Mouse (Mus musculus) kidney, adult 8-10 months (tissue): Measurements from ENCODE around the gene Ptprq.

Source experiments
- DNase-seq, 2 experiments: peaks; one replicate each; pipeline ENCODE4 v3.0.0; 2022

Ptprq gene

DNA sequence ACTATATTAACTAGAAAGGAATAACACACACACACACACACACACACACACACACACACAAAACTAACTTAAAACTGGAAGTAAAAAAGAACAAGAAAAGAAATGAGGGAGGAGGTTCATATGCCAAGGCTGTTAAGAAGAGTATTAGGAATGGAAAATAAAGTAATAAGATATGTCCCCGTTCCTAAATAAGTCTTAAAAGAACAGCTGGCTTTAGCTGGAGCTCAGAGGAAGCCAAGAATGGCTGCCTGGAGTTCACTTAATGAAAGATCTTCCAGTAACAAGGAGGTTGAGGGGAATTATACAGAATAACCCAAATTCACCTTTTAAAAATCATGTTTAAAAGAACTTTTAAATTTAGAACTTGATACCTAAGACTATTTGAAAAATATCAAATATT, 93.2 kb downstream of the Ptprq start:
- no peak for DNase-seq

GRCm38 (mm10) chr10:107624211-107624610, 95.6 kb downstream of the Ptprq start:
- no peak for DNase-seq

DNA sequence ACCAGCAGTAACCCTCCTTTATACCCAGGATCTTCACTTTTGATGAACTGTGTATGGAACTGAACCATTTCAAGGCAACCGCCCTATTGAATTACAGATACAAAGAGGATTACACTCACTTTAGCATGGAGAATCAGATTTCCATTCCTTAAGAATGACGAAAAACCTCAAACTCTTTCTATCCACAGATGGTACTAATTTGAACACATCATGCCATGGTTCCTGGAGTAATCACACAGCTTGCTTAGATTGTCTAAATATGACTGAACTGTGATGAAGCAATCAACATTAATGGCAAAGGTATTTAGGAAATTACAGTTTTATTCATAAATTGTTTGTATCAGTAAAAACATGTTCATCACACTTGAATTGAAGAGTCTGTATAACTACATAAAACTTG, 104.4 kb downstream of the Ptprq start:
- DNase-seq: no peak

GRCm38 (mm10) chr10:107601371-107601770, 118.5 kb downstream of the Ptprq start:
- no peak for DNase-seq

GRCm38 (mm10) chr10:107583360-107583759, 136.5 kb downstream of the Ptprq start:
- no peak for DNase-seq

DNA sequence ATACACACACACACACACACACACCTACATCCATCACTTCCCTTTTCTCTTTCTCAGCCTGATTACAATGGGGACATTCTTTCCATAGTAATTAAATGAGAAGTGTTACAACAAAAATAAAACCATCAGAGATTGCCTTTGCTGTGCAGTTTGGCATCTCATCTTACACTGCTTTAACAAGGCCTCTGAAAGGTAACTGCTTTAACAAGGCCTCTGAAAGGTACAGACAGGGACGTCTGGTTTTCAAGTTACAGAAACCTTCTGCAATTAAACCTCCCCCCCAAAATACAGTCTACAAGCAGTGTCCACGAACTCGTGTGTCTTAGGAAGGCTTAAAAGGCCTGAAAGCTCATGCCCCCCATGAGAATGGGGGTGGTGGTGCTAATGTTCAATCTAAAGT, 150.8 kb downstream of the Ptprq start:
- DNase-seq: no peak

DNA sequence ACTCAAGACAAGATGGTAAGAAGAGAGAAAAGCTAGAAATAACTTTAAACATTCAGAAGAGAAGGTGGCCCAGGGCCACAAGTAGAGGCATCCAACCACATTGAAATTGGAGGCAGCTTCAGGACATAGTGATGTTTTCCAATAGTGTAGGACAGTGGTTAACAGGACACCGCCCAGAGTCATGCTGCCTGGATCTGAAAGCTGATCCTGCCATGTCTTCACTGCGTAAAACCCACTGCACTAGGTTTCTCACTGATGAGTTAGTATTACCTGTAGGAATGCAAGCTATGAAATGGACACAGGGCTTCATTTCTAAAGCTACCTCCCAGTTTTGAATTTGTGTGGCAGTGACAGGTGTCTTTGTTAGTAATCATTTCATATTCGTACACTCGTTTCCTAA, 151.6 kb downstream of the Ptprq start:
- no peak for DNase-seq

DNA sequence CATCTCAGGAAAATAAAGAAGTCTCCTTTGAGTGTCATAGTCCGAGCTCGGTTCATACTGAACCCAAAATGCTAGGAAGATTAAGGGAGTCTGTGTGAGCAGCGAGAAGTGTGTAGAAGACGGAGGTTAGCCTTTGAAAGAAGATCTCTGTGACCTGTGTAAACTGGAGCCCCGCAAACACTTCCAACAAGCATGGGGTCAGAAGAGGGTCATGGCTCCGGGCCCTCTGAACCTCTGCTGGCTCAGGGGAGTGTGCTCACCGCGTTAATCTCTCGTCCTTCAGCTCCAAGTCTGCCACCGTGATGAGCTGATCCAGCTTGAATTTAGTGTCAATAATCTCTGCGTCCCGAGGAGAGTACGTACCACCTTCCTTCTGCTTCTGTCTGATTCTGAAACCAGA, 157.0 kb downstream of the Ptprq start:
- DNase-seq: no peak

GRCm38 (mm10) chr10:107560881-107561280, 159.0 kb downstream of the Ptprq start:
- no peak for DNase-seq

DNA sequence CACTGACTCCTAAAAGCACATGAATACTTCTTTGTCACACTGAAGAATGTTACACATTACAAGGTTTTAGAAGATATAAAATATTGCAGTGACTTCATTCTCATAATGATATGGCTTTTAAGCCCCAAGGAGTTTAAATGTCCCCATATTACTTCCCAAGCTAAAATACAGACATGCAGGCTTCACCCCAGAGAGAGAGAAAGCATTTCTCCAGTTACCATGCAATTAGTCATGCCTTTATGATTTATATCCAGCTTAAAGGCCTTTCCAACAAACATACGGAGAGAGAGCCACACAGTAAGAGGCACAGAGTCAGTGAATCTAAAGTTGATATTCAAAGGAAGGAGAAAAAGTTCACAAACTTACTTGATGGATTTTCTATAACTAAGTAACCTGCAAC, 176.8 kb downstream of the Ptprq start:
- DNase-seq: no peak

GRCm38 (mm10) chr10:107528758-107529157, 191.1 kb downstream of the Ptprq start:
- no peak for DNase-seq

DNA sequence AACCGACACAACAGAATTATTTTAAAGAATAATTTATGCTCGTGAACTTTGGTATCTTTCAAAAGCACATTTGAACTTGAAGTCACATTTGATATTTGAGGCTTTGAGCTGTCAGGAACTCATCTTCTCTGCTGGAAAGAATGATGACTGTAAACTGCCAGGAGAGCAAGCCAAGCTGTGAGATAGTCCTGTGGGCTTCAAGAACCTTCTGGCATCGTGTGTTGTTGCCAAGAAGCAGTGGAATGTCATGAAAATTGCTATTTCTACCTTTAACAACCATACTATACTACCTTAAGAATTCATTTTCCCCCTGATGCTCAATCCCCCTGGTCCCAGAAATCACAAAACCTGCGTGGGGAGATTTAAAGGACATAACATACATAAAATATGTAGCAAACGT, 200.6 kb downstream of the Ptprq start:
- DNase-seq: no peak

DNA sequence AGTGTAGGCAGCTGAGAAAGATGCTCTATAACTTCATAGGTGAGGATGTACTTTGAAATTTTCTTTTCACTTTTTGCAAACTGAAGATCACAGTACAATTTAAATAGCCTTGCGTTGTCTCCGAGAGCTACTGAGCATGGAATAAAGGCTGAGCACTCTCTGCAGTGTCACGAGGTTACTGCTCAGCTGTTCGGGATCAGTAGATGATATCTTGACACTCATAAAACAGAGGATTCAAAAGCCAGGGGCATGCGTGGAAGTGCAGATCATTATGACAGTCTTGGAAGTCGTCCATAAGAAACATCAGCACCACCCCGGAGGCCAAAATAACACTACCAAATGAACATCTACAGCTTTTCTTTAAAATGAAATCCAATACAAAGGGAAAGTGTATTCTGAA, 203.2 kb downstream of the Ptprq start:
- DNase-seq: no peak

- no peak for DNase-seq
Measured at GRCm38 (mm10) chr10:107514735-107515134, 205.1 kb downstream of the Ptprq start.

DNA sequence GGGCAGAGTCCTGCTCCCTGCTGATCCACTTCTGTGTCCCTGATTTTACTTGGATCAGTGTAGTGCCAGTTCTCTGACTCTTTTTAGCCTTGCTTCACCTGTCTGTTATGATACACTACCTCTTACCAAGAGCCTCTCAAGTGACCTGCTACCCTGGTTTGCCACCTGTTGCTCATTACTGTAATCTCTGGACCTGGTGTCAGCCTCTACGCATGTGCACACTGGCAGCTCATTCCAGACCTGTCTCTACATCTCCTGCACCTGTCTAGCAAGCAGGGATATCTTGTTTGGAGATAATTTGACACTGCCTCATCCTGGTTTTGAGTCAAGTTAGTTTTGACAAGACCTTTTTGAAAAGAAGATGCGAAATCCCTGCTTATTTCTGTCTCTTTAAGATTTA, 213.5 kb downstream of the Ptprq start:
- DNase-seq: no peak

- DNase-seq: no peak
Measured at GRCm38 (mm10) chr10:107503430-107503829, 216.4 kb downstream of the Ptprq start.

DNA sequence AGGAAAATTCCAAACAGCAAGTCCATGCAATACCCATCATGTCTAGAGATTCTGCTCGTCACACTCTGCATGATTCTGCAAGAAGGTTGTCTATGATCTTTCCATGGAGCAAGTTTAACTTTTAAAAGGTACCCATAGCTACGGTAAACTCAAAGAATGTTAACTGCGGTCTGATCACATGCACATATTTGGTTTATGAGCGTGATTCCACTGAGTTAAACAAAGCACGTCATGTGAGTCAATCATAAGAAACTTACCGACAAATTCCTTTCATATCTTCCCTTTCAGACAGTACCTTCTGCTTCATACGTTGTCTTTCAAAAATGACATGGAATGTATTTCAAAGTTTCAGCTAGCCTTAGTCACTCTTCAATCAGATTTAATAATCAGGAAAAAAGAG, 217.7 kb downstream of the Ptprq start:
- no peak for DNase-seq

DNA sequence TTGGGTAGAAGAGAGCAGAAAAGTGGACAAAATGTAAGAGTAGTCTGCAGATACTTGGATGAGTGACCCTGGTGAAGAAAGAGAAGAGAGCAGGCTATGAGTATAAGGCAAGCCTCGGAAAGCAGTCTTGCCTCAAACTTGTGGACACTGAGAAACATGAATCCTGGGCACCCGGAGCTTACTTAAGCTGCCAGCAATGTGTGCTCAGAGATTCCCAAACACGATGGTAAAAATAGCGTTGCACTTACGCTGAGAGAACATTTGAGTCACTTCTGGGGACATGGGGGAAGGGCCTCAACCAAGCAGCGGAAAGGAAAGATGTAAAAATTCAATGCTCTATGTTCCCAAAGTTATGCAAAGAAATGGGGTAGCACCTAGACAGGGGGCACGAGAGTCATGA, 220.2 kb downstream of the Ptprq start:
- DNase-seq: no peak

DNA sequence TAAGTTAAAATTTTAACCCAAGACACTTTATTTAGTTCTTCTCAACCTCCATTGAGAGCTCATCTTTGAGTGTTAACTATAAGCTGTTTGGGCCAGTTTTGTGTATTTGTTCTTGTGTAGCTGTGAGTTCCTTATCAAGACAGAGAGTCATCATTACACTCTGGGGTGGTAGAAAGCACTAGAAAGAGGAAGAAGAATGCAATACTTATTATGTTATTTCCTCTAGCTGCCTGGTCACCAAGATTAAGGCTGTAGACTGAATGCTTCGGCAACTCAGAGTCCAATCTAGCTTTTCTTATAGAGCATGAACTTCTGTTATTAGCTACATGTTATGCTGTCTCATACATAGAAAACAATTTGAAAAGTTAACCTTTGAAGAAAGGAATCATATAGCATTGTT, 223.4 kb downstream of the Ptprq start:
- DNase-seq: no peak

DNA sequence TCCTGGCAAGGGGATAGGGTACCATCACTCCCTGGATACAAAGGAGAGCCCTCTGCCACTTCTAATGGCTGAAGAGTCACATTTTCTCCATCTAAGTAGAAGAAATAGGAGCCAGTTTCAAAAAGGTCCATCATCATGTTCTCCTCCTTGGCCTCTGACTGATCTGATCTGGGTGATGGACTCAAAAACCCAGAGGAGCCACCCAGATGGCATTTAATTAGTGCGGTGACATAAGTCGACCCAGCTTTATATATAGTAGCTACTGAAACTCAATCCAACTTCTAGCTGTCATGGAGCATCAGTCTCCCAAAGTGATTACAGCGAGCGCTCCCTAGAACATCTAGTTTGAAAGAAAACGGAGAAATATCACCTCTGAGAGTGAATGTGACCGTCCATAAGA, 225.3 kb downstream of the Ptprq start, which contains the start of gene Myf6:
TSS of gene Myf6 (minus strand) at position 170 of the 400 bp plus-strand sequence.
- no peak for DNase-seq

- DNase-seq: no peak
Measured at GRCm38 (mm10) chr10:107493580-107494474, 226.0 kb downstream of the Ptprq start.

GRCm38 (mm10) chr10:107492867-107493579, 226.8 kb downstream of the Ptprq start:
- DNase-seq: no peak

DNA sequence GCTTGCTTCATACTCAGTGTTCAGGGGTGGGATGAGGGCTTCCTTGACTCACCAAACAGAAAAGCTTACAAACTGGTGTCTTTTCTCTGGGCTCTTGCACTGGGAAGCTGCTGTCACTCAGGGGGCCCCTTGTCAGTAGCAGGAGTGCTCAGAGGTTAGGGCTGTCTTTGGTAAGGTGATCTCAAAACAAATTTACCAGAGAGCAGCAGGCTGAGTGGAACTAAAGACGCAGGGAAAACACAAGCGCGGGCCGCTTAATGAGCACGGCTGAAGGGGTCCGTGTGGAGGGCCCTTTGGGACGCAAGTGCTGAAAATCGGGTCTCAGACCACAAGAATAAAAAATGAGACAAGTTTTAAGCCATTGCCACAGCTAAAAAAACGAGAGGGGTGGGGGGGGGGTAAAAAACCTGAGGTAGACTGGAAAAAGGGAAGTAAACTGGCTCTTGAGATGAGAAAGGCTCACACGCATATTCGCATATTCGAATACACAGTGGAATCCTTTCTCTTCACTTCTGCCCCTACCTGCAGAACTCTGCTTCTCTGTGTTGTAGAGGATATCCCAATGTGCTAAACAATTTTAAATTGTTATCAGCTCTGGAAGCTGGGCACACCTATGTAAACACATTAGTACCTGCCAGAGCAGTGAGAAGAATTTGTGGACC, 231.1 kb downstream of the Ptprq start:
- DNase-seq: no peak

DNA sequence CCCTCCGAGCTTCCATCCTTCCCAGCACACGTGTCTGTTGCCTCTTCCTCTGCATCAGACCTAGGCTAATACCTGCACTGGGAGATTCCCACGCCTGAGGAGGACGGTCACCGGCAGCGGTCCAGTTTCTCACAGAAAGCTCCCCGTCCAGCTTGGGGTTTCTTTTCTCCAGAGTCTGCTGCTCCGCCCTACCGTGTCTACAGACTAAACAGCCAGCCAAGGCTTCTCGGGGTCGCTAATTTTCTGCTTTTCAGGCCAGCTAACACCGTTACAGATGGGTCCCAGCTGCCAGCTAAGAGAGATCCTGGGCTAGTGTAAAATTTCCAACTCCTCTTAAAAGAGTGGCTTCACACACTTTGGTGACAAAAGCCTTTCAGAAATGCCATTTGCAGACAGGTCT, 233.1 kb downstream of the Ptprq start:
- no peak for DNase-seq
